Comparison of ENCODE assay signal across 10 mouse cellular contexts in the genomic region with DNA sequence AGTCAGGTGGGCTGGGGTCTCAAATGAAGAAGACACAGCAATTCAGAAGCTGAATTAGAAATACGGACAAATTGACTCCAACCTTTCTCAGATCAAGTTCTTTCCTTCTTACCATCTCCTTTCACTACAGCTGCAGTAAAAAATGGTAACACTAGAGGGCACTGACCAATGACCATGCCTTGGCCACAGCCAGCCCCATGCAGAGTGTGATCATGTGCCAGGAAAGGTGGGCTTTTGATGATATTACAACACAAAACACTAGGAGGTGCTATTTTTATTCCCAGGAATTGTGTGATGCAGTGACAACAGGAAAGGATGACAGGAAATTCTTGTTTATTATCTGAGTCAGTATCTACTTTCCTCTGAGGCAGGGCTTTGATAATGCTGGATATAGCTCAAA. TPM values are rescaled to one million over a fixed set of nuclear protein-coding genes. Genes with fewer than 3 reads are reported as not detected.
DNase-seq lines count a peak whose midpoint lies in the region; ATAC-seq and TF ChIP-seq lines count a peak whose summit lies in the region.
"Had no signal": no experiment of that assay in that cellular context is flagged by ENCODE, and none has a peak within 500 bp of the region (broad histone marks: within the 10 kb centered on the region; RNA-seq: fewer than 3 reads in every experiment).

No protein-coding gene starts in this region.

- ATAC-seq in embryonic facial prominence, embryonic 14.5 days (ENCODE audit: low read depth) = no peak
- ATAC-seq in inflammation-experienced regulatory T-cells, adult 6 months = no peak

- no peaks in the 10 kb centered on the region for H3K79me2 ChIP-seq in MEL (ENCODE audit: control insufficient read depth, insufficient read depth, low read length, poor library complexity)

- H3K36me3 ChIP-seq in MEL (ENCODE audit: control insufficient read depth in 1 of 2, insufficient read depth in 2 of 2, low read length in 2 of 2) = peaks cover 0 to 15% of the 10 kb centered on the region in 2 experiments; a peak in 2 of 4 replicates
- H3K36me3 ChIP-seq in embryonic facial prominence, embryonic 14.5 days (ENCODE audit: control insufficient read depth, insufficient read depth, low read length) = no peaks in the 10 kb centered on the region
- H3K36me3 ChIP-seq: embryonic facial prominence, embryonic 15.5 days; midbrain, embryonic 12.5 days had no signal

- H3K4me1 ChIP-seq in MEL (ENCODE audit: control insufficient read depth in 1 of 2, insufficient read depth in 2 of 2, low read length in 2 of 2) = peaks cover 8 to 11% of the 10 kb centered on the region in 2 experiments
- no peaks in the 10 kb centered on the region for H3K4me1 ChIP-seq in embryonic facial prominence, embryonic 14.5 days (ENCODE audit: control insufficient read depth, insufficient read depth, low read length)
- H3K4me1 ChIP-seq: embryonic facial prominence, embryonic 15.5 days; midbrain, embryonic 12.5 days had no signal

- no peak overlapping the region for H3K9ac ChIP-seq in MEL (ENCODE audit: control insufficient read depth, low read depth, low read length, poor library complexity, severe bottlenecking)
- no peak overlapping the region for H3K9ac ChIP-seq in embryonic facial prominence, embryonic 14.5 days (ENCODE audit: low read depth, low read length)
- H3K9ac ChIP-seq: embryonic facial prominence, embryonic 15.5 days; midbrain, embryonic 12.5 days had no signal

- no peak for TF ChIP-seq EP300 in MEL (IDR thresholded peaks at IDR 0.05; ENCODE audit: low read depth in 1 of 2, low read length in 2 of 2)

- WGBS in embryonic facial prominence, embryonic 14.5 days = 67% methylated on average over 1 of the region's 1 CpGs

- peak; percentile 37 for TF ChIP-seq RAD21 in MEL (IDR thresholded peaks at IDR 0.05; ENCODE audit: low read depth, low read length)

- no peak overlapping the region for H3K4me3 ChIP-seq in layer of hippocampus, adult 2 months
- H3K4me3 ChIP-seq in MEL (ENCODE audit: control insufficient read depth in 1 of 2, insufficient read depth in 1 of 2, low read depth in 2 of 2, low read length in 2 of 2) = no peak overlapping the region
- no peak overlapping the region for H3K4me3 ChIP-seq in embryonic facial prominence, embryonic 14.5 days (ENCODE audit: low read depth, low read length)
- H3K4me3 ChIP-seq: embryonic facial prominence, embryonic 15.5 days; midbrain, embryonic 12.5 days had no signal

- DNase-seq in layer of hippocampus, adult 2 months (ENCODE audit: low spot score in 2 of 2) = no peak
- no peak for DNase-seq in layer of hippocampus, adult 18-20 months (ENCODE audit: low spot score in 2 of 2)
- DNase-seq in MEL (ENCODE audit: low read depth, low spot score) = no peak
- peak; percentile 13 for DNase-seq in embryonic facial prominence, embryonic 14.5 days (ENCODE audit: low spot score)
- DNase-seq in lung, postnatal 10 days = peak; percentile 58
- no peak for DNase-seq in frontal cortex, postnatal 36 days (ENCODE audit: low spot score in 2 of 2)
- no peak for DNase-seq in ovary, postnatal 10 days (ENCODE audit: low spot score)

- TF ChIP-seq POLR2A in MEL (IDR thresholded peaks at IDR 0.05; ENCODE audit: control insufficient read depth in 1 of 2, insufficient read depth in 1 of 2, low read depth in 1 of 2, low read length in 2 of 2, poor library complexity in 1 of 2) = no peak

- H3K4me2 ChIP-seq in embryonic facial prominence, embryonic 14.5 days (ENCODE audit: low read depth, low read length) = no peak overlapping the region
- H3K4me2 ChIP-seq: embryonic facial prominence, embryonic 15.5 days; midbrain, embryonic 12.5 days had no signal

- H3K27me3 ChIP-seq in MEL (ENCODE audit: control insufficient read depth in 1 of 2, insufficient read depth in 2 of 2, low read length in 2 of 2) = no peaks in the 10 kb centered on the region
- H3K27me3 ChIP-seq in embryonic facial prominence, embryonic 14.5 days (replicated peaks; ENCODE audit: control insufficient read depth, insufficient read depth, low read length) = no peaks in the 10 kb centered on the region
- H3K27me3 ChIP-seq: embryonic facial prominence, embryonic 15.5 days; midbrain, embryonic 12.5 days had no signal

- H3K9me3 ChIP-seq in MEL (replicated peaks; ENCODE audit: insufficient read depth, low read length) = no peaks in the 10 kb centered on the region
- no peaks in the 10 kb centered on the region for H3K9me3 ChIP-seq in embryonic facial prominence, embryonic 14.5 days (ENCODE audit: control insufficient read depth, low read length)
- H3K9me3 ChIP-seq: embryonic facial prominence, embryonic 15.5 days; midbrain, embryonic 12.5 days had no signal

- H3K27ac ChIP-seq in layer of hippocampus, adult 2 months = no peak overlapping the region
- H3K27ac ChIP-seq in MEL (ENCODE audit: control insufficient read depth, low read depth, low read length) = no peak overlapping the region
- no peak overlapping the region for H3K27ac ChIP-seq in embryonic facial prominence, embryonic 14.5 days (replicated peaks; ENCODE audit: low read depth, low read length)
- H3K27ac ChIP-seq: embryonic facial prominence, embryonic 15.5 days; midbrain, embryonic 12.5 days had no signal

- peak; percentile 52 for TF ChIP-seq CTCF in layer of hippocampus, adult 2 months (conservative IDR thresholded peaks at IDR 0.05)
- peak in 2 of 3 experiments; percentile 5 to 49; a peak in 2 of 6 replicates for TF ChIP-seq CTCF in MEL (IDR thresholded peaks at IDR 0.05 in 2 of 3, conservative IDR thresholded peaks at IDR 0.05 in 1 of 3; ENCODE audit: control insufficient read depth in 1 of 3, insufficient read depth in 1 of 3, low read depth in 2 of 3, low read length in 3 of 3, poor library complexity in 1 of 3, severe bottlenecking in 1 of 3)

TF ChIP-seq in MEL, 35 proteins besides CTCF, POLR2A, EP300 and RAD21:
- peak; percentile 23; the same call in 1 of the 2 replicates for TF ChIP-seq ZC3H11A (IDR thresholded peaks at IDR 0.05; ENCODE audit: low read depth, low read length)
- TF ChIP-seq ZKSCAN1 (IDR thresholded peaks at IDR 0.05; ENCODE audit: low read depth, low read length) = no peak
- TF ChIP-seq SMC3 (IDR thresholded peaks at IDR 0.05; ENCODE audit: low read depth, low read length) = peak; percentile 39; the same call in 1 of the 2 replicates
- peak; percentile 23; the same call in 1 of the 2 replicates for TF ChIP-seq USF1 (IDR thresholded peaks at IDR 0.05; ENCODE audit: low read depth, low read length)

RNA-seq across cellular contexts. Expression of gene Ccr3, which starts 11.6 kb away (rescaled TPM):
- total RNA-seq in layer of hippocampus, adult 2 months (2021) = not detected
- not detected for total RNA-seq in layer of hippocampus, adult 18-20 months (2021)
- not detected in 2 replicates for total RNA-seq in MEL (2012; rRNA removed)
- polyA plus RNA-seq in MEL (2012; ENCODE audit: insufficient read depth in 1 of 2, insufficient read length in 2 of 2, low read depth in 1 of 2, low replicate concordance in 2 of 2, missing spikeins in 1 of 2) = not detected
- 0.20 and 0.28 TPM in 2 replicates for polyA plus RNA-seq in embryonic facial prominence, embryonic 14.5 days (2014; fragmentation: Nextera tagmentation; extraction: Ambion mirVana)
- polyA plus RNA-seq in inflammation-experienced regulatory T-cells, adult 6 months (2017; shearing (Covaris generic)) = 1 to 10 TPM in 2 of 3 experiments, under 1 TPM in 1; 0.28 to 2.0 (median 1.0) TPM

RNA-seq across cellular contexts. Expression of gene Ccr1l1, which starts 55.1 kb away (rescaled TPM):
- not detected for total RNA-seq in layer of hippocampus, adult 2 months (2021)
- not detected for total RNA-seq in layer of hippocampus, adult 18-20 months (2021)
- total RNA-seq in MEL (2012; rRNA removed) = not detected in 2 replicates
- not detected for polyA plus RNA-seq in MEL (2012; ENCODE audit: insufficient read depth in 1 of 2, insufficient read length in 2 of 2, low read depth in 1 of 2, low replicate concordance in 2 of 2, missing spikeins in 1 of 2)
- polyA plus RNA-seq in embryonic facial prominence, embryonic 14.5 days (2014; fragmentation: Nextera tagmentation; extraction: Ambion mirVana) = not detected in 2 replicates
- not detected for polyA plus RNA-seq in inflammation-experienced regulatory T-cells, adult 6 months (2017; shearing (Covaris generic))
- polyA plus RNA-seq: embryonic facial prominence, embryonic 15.5 days; midbrain, embryonic 12.5 days had no signal

Comparison
In these comparisons a context has a peak if more than half of its experiments do, and no peak if none do; other contexts are left out.
1. DNase-seq: peak in embryonic facial prominence, embryonic 14.5 days (single experiment) and lung, postnatal 10 days (single experiment); none in layer of hippocampus, adult 2 months (0 of 2), layer of hippocampus, adult 18-20 months (0 of 2), MEL (single experiment), frontal cortex, postnatal 36 days (0 of 2) and ovary, postnatal 10 days (single experiment).